Mouse (Mus musculus): ENCODE data around the gene Aldoc.

Gene Aldoc

GRCm38 (mm10) chr11:78360789-78361131 lies 38.0 kb downstream of the Aldoc start:
- no peak for DNase-seq (ENCODE audit: low spot score in 2 of 2)

GRCm38 (mm10) chr11:78363309-78364007 lies 40.7 kb downstream of the Aldoc start:
- DNase-seq (ENCODE audit: low spot score in 2 of 2), result no peak

GRCm38 (mm10) chr11:78364103-78364502 lies 41.3 kb downstream of the Aldoc start:
- no peak for DNase-seq (ENCODE audit: low spot score in 2 of 2)

- no peak for DNase-seq (ENCODE audit: low spot score in 2 of 2)
Observed at GRCm38 (mm10) chr11:78367456-78368225, 44.9 kb downstream of the Aldoc start.

- no peak for DNase-seq (ENCODE audit: low spot score in 2 of 2)
Observed at GRCm38 (mm10) chr11:78370389-78370788, 47.6 kb downstream of the Aldoc start.

- DNase-seq (ENCODE audit: low spot score in 2 of 2), result no peak
Observed at GRCm38 (mm10) chr11:78371711-78372110, 48.9 kb downstream of the Aldoc start.

- DNase-seq (ENCODE audit: low spot score in 2 of 2), result no peak
Observed at GRCm38 (mm10) chr11:78372166-78372565, 49.4 kb downstream of the Aldoc start.

GRCm38 (mm10) chr11:78372610-78373009 lies 49.8 kb downstream of the Aldoc start:
- DNase-seq (ENCODE audit: low spot score in 2 of 2), result no peak

GRCm38 (mm10) chr11:78374147-78374546 lies 51.4 kb downstream of the Aldoc start:
- no peak for DNase-seq (ENCODE audit: low spot score in 2 of 2)
